Mouse (Mus musculus) stomach, embryonic 14.5 days (tissue): ENCODE data around the gene Gad1. TPM values are rescaled to one million over a fixed set of nuclear protein-coding genes. Genes with fewer than 3 reads are reported as not detected.
"Not testable (repeated sequence)": the region's sequence is repeated elsewhere in the genome, so short reads cannot be mapped to it uniquely, and the experiment has no call there.

Experiments
- ATAC-seq: fragments of 200-750 bp; cut with Nextera tagmentation; 2 replicates; pipeline ENCODE4 v1.8.0; 2017; ENCODE audit warnings: low read depth, moderate TSS enrichment; ENCODE audit not compliant: insufficient number of reproducible peaks, insufficient read depth, low FRiP score
- H3K27ac ChIP-seq: fragments of 300-500 bp; sonication (generic); 2 replicates; pipeline ENCODE4 v1.5.1; 2014; ENCODE audit warnings: mild to moderate bottlenecking, low read length, moderate library complexity, mixed read lengths
- H3K27me3 ChIP-seq: fragments of 300-500 bp; sonication (generic); 2 replicates; pipeline ENCODE4 v1.6.1; 2014; ENCODE audit warnings: low read length, control low read depth, mixed read lengths; ENCODE audit not compliant: control insufficient read depth, insufficient read depth
- H3K36me3 ChIP-seq: fragments of 300-500 bp; sonication (generic); 2 replicates; pipeline ENCODE4 v1.6.1; 2014; ENCODE audit warnings: mild to moderate bottlenecking, control low read depth, low read length, moderate library complexity, mixed read lengths; ENCODE audit not compliant: control insufficient read depth, insufficient read depth
- H3K4me1 ChIP-seq: fragments of 300-500 bp; sonication (generic); 2 replicates; pipeline ENCODE4 v1.6.1; 2014; ENCODE audit warnings: low read length, control low read depth, mixed read lengths; ENCODE audit not compliant: control insufficient read depth, insufficient read depth
- H3K4me2 ChIP-seq: fragments of 300-500 bp; sonication (generic); replicated peaks from 2 replicates; pipeline ENCODE4 v1.6.1; 2014; ENCODE audit warnings: low read depth, low read length, control low read depth
- H3K4me3 ChIP-seq: fragments of 300-500 bp; sonication (generic); 2 replicates; pipeline ENCODE4 v1.5.1; 2014; ENCODE audit warnings: low read depth, low read length, control low read depth
- H3K9ac ChIP-seq: fragments of 300-500 bp; sonication (generic); replicated peaks from 2 replicates; pipeline ENCODE4 v1.6.1; 2014; ENCODE audit warnings: low read depth, mild to moderate bottlenecking, control low read depth, low read length, moderate library complexity, mixed read lengths
- H3K9me3 ChIP-seq: fragments of 300-500 bp; sonication (generic); 2 replicates; pipeline ENCODE4 v1.6.1; 2016; ENCODE audit warnings: low read depth, low read length, control low read depth; ENCODE audit not compliant: control insufficient read depth
- WGBS: fragments of 180-500 bp; shearing (Covaris S2); extraction: QIAGEN DNeasy Blood & Tissue Kit; methylation state at CpG from one replicate; pipeline ENCODE4 v1.1.7; 2014; 5-methylcytosine and 5-hydroxymethylcytosine counted together
- polyA plus RNA-seq: library from polyadenylated mRNA; unstranded; fragments of >200 nt; fragmentation: Nextera tagmentation; extraction: Ambion mirVana; gene quantifications from 2 replicates; pipeline ENCODE4 v1.2.1, GENCODE M21; 2014

Gad1 gene
- polyA plus RNA-seq, result 0.30 and 0.62 TPM in 2 replicates

- no peaks in the 10 kb centered on the region for H3K9me3 ChIP-seq
- no peak within 1 kb of the TSS for H3K4me3 ChIP-seq
- no peak within 1 kb of the TSS for H3K4me2 ChIP-seq
- no peaks in the 10 kb centered on the region for H3K36me3 ChIP-seq
- no peak within 1 kb of the TSS for H3K9ac ChIP-seq
- WGBS, result 41% methylated on average over 4 of the region's 4 CpGs
- ATAC-seq, result no peak
- no peaks in the 10 kb centered on the region for H3K27me3 ChIP-seq
- H3K4me1 ChIP-seq, result no peaks in the 10 kb centered on the region
- H3K27ac ChIP-seq, result no peak within 1 kb of the TSS
Measured at GRCm38 (mm10) chr2:70552772-70553171, at the start of gene Gad1. Gene Gad1 (plus strand): TSS chr2:70553072.

GRCm38 (mm10) chr2:70503436-70503835 lies 49.4 kb upstream of the Gad1 start:
- Histone ChIP-seq H3K9me3 (no peaks in the 10 kb centered on the region), H3K27ac (no peak overlapping the region), H3K4me1 (peaks cover 3% of the 10 kb centered on the region; the same call in 1 of the 2 replicates), H3K4me2 (no peak overlapping the region), H3K36me3 (no peaks in the 10 kb centered on the region), H3K4me3 (no peak overlapping the region), H3K9ac (no peak overlapping the region), H3K27me3 (no peaks in the 10 kb centered on the region)
- ATAC-seq, result no peak
- WGBS, result 84% methylated on average over 10 of the region's 10 CpGs

GRCm38 (mm10) chr2:70505229-70505628 lies 47.6 kb upstream of the Gad1 start:
- no peaks in the 10 kb centered on the region for H3K9me3 ChIP-seq
- H3K27me3 ChIP-seq, result no peaks in the 10 kb centered on the region
- peaks cover 7% of the 10 kb centered on the region; the same call in 1 of the 2 replicates for H3K4me1 ChIP-seq
- no peak overlapping the region for H3K27ac ChIP-seq
- ATAC-seq, result no peak
- H3K4me2 ChIP-seq, result no peak overlapping the region
- H3K36me3 ChIP-seq, result no peaks in the 10 kb centered on the region
- 10% methylated on average over 1 of the region's 1 CpGs for WGBS
- no peak overlapping the region for H3K4me3 ChIP-seq
- H3K9ac ChIP-seq, result no peak overlapping the region

DNA sequence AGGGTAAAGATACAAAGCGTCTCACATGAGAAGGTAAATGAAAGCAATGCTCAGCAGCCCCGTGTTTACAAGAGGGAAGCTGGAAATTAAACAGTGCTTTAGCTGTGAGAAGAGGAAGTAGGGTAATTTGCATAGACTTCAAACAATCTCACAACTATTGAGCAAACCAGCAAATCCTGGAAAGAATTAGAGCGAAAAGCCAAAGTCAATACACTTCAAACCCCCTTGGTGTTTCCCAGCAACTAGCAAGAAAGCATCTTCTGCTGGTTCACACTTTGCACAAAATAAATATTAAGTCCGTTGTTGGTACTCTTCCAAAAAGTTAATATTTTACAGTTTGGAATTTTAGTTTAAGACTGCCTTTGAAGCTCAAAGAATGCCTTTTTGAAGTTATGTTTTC lies 47.0 kb upstream of the Gad1 start:
- Histone ChIP-seq H3K27me3 (no peaks in the 10 kb centered on the region), H3K27ac (no peak overlapping the region), H3K9me3 (no peaks in the 10 kb centered on the region), H3K4me1 (peaks cover 7% of the 10 kb centered on the region; the same call in 1 of the 2 replicates), H3K9ac (no peak overlapping the region), H3K4me2 (no peak overlapping the region), H3K36me3 (no peaks in the 10 kb centered on the region), H3K4me3 (no peak overlapping the region)
- WGBS, result 32% methylated on average over 4 of the region's 4 CpGs
- no peak for ATAC-seq

GRCm38 (mm10) chr2:70506372-70506771 lies 46.5 kb upstream of the Gad1 start:
- no peak overlapping the region for H3K4me3 ChIP-seq
- H3K9ac ChIP-seq, result no peak overlapping the region
- no peaks in the 10 kb centered on the region for H3K9me3 ChIP-seq
- WGBS, result 46% methylated on average over 2 of the region's 2 CpGs
- no peak overlapping the region for H3K27ac ChIP-seq
- H3K4me2 ChIP-seq, result no peak overlapping the region
- H3K27me3 ChIP-seq, result no peaks in the 10 kb centered on the region
- ATAC-seq, result no peak
- H3K36me3 ChIP-seq, result no peaks in the 10 kb centered on the region
- peaks cover 7% of the 10 kb centered on the region; the same call in 1 of the 2 replicates for H3K4me1 ChIP-seq

DNA sequence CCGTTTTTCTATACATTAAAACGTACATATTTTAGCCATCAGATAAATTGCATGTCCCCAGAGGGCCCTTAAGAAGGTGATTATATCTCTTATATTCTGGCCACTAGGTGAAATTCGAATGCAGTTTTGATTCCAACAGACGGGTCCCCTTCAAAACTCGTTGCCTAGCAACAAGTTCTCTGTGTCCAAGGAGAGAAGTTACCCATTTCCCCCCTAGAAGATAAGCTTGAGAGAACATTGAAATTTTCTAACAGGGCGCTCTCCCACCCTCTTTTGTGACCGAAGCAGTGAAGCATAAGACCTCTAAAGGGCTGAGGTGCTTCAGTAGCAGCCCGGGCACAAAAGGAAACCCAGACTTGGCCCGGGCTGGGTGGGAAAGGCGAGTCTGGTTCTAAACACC lies 44.4 kb upstream of the Gad1 start, which contains the start of gene Erich2:
Gene Erich2, plus strand, starts transcription at position 324 of the 400 bp plus-strand sequence.
- H3K27ac ChIP-seq, result 0 out of 2 replicates have a peak within 1 kb of the TSS, but pooled peaks have one; percentile 21
- H3K4me3 ChIP-seq, result peak within 1 kb of the TSS; percentile 49
- no peak for ATAC-seq
- H3K4me1 ChIP-seq, result peaks cover 7% of the 10 kb centered on the region; the same call in 1 of the 2 replicates
- H3K4me2 ChIP-seq, result peak within 1 kb of the TSS; percentile 74
- peak within 1 kb of the TSS; percentile 38 for H3K9ac ChIP-seq
- H3K9me3 ChIP-seq, result no peaks in the 10 kb centered on the region
- WGBS, result 14% methylated on average over 10 of the region's 10 CpGs
- no peaks in the 10 kb centered on the region for H3K36me3 ChIP-seq
- H3K27me3 ChIP-seq, result no peaks in the 10 kb centered on the region

- Histone ChIP-seq H3K27me3 (no peaks in the 10 kb centered on the region), H3K4me2 (peak overlapping the region; percentile 74), H3K4me3 (peak overlapping the region; percentile 49), H3K36me3 (no peaks in the 10 kb centered on the region), H3K4me1 (peaks cover 7% of the 10 kb centered on the region; the same call in 1 of the 2 replicates), H3K9ac (peak overlapping the region; percentile 38), H3K27ac (0 out of 2 replicates have a peak overlapping the region, but pooled peaks have one; percentile 21), H3K9me3 (no peaks in the 10 kb centered on the region)
- under 1% methylated on average over 56 of the region's 56 CpGs for WGBS
- ATAC-seq, result peak; percentile 97
Measured at GRCm38 (mm10) chr2:70509021-70509632, 43.7 kb upstream of the Gad1 start.

GRCm38 (mm10) chr2:70538283-70538682 lies 14.6 kb upstream of the Gad1 start:
- H3K27me3 ChIP-seq, H3K4me2 ChIP-seq, H3K4me1 ChIP-seq, H3K36me3 ChIP-seq, ATAC-seq, H3K27ac ChIP-seq, H3K9me3 ChIP-seq, H3K9ac ChIP-seq, H3K4me3 ChIP-seq: not testable (repeated sequence)
- WGBS, result 47% methylated on average over 7 of the region's 7 CpGs
